Mouse (Mus musculus) heart, embryonic 16.5 days (tissue): ENCODE results near the gene Mllt6. TPM values are rescaled to one million over a fixed set of nuclear protein-coding genes. Genes with fewer than 3 reads are reported as not detected.

Experiments
- ATAC-seq: fragments of 200-750 bp; cut with Nextera tagmentation; replicated peaks from 2 replicates; pipeline ENCODE4 v1.8.0; 2017; ENCODE audit warnings: moderate number of reproducible peaks; ENCODE audit not compliant: insufficient read depth, low FRiP score; ENCODE audit errors: extremely low read depth
- H3K27ac ChIP-seq: fragments of 300-500 bp; sonication (generic); 2 replicates; pipeline ENCODE4 v1.5.1; 2014; ENCODE audit warnings: mild to moderate bottlenecking, low read length, control low read depth, moderate library complexity
- H3K27me3 ChIP-seq: fragments of 300-500 bp; sonication (generic); 2 replicates; pipeline ENCODE4 v1.6.1; 2014; ENCODE audit warnings: low read length, mixed read lengths; ENCODE audit not compliant: control insufficient read depth, insufficient read depth
- H3K36me3 ChIP-seq: fragments of 300-500 bp; sonication (generic); 2 replicates; pipeline ENCODE4 v1.6.1; 2014; ENCODE audit not compliant: control insufficient read depth, insufficient read depth
- H3K4me1 ChIP-seq: fragments of 300-500 bp; sonication (generic); 2 replicates; pipeline ENCODE4 v1.6.1; 2014; ENCODE audit warnings: low read length, mixed read lengths; ENCODE audit not compliant: control insufficient read depth, insufficient read depth
- H3K4me2 ChIP-seq: fragments of 300-500 bp; sonication (generic); 2 replicates; pipeline ENCODE4 v1.6.1; 2014; ENCODE audit warnings: low read depth, mild to moderate bottlenecking, control low read depth, low read length
- H3K4me3 ChIP-seq: fragments of 300-500 bp; sonication (generic); 2 replicates; pipeline ENCODE4 v1.5.1; 2014; ENCODE audit warnings: mild to moderate bottlenecking, control low read depth, low read length
- H3K9ac ChIP-seq: fragments of 300-500 bp; sonication (generic); 2 replicates; pipeline ENCODE4 v1.6.1; 2014; ENCODE audit warnings: low read length, control low read depth
- H3K9me3 ChIP-seq: fragments of 300-500 bp; sonication (generic); replicated peaks from 2 replicates; pipeline ENCODE4 v1.6.1; 2016; ENCODE audit warnings: low read length; ENCODE audit not compliant: control insufficient read depth
- WGBS: fragments of 180-500 bp; shearing (Covaris S2); extraction: QIAGEN DNeasy Blood & Tissue Kit; methylation state at CpG from one replicate; pipeline ENCODE4 v1.1.7; 2014; 5-methylcytosine and 5-hydroxymethylcytosine counted together
- polyA plus RNA-seq: library from polyadenylated mRNA; unstranded; fragments of >200 nt; fragmentation: Nextera tagmentation; extraction: Ambion mirVana; gene quantifications from 2 replicates; pipeline ENCODE4 v1.2.1, GENCODE M21; 2015

The Mllt6 gene
- polyA plus RNA-seq, 1 experiment from 2014 or later = 2.1 TPM

DNA sequence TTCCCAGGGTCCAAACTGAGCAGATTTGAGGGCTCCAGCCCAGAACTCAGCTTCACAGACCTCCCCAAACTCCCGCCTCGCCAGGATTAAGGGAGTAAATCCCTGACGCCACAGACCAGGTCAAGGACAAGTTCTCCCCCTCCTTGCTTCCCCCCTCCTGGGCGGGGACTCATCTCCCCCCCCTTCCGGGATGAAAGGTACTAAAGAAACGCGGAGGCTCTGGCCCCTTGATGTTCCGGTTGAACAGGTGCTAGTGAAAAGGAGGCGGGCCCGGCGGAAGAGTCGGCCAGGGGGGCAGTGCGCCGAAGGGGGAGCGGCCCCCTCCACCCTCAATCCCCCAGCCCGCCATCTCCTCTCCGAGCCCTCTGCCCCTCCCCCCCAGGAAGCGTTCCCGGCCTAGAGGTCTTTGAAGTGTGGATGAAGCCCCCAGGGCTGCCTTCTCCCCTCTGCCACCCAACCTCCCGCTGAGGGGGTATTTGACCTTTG lies 1.5 kb upstream of the Mllt6 start:
- Histone ChIP-seq H3K9ac (peak overlapping the region; percentile 86), H3K4me2 (peak overlapping the region; percentile 80), H3K9me3 (no peaks in the 10 kb centered on the region), H3K4me1 (peaks cover 49% of the 10 kb centered on the region), H3K27ac (peak overlapping the region; percentile 94), H3K36me3 (peaks cover 10% of the 10 kb centered on the region), H3K4me3 (peak overlapping the region; percentile 89), H3K27me3 (no peaks in the 10 kb centered on the region)
- under 1% methylated on average over 20 of the region's 20 CpGs for WGBS
- ATAC-seq = 0 out of 2 replicates have a peak, but pooled peaks have one; percentile 1

DNA sequence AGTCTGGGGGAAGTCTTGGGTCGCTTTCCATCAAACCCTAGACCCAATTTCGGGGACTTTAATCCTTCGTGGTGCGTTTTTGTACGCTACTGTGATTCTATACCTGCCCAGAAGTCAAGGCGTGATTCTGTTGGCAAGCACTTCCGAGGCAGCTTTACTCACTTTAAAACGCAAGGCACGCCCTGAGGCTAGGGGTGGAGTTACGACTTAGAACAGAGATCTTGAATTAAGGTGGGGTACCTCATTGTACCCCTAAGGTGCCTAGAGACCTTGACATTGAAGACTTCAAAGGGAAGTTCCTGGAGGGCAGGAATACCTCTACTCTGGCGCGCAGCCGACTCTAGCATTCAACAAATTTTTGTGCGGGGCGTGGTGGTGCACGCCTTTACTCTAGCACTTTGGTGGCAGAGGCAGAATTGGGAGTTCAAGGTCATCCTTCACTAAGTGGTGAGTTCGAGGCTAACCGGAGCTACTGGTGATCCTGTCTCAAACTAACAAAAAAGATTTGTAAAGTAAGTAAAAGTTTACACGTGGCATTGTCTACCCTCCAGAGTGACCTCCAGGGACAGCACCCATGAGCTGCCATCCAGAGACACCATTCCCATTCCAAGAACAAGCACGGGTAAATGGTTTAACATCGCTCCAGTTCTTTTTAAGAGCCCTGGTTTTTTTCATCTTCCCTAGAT lies 864 bp upstream of the Mllt6 start:
- no peak for ATAC-seq
- H3K27ac ChIP-seq = peak overlapping the region; percentile 94
- H3K4me2 ChIP-seq = peak overlapping the region; percentile 80
- H3K4me1 ChIP-seq = peaks cover 43% of the 10 kb centered on the region
- H3K9me3 ChIP-seq = no peaks in the 10 kb centered on the region
- H3K4me3 ChIP-seq = peak overlapping the region; percentile 89
- H3K9ac ChIP-seq = peak overlapping the region; percentile 86
- H3K27me3 ChIP-seq = no peaks in the 10 kb centered on the region
- peaks cover 15% of the 10 kb centered on the region for H3K36me3 ChIP-seq
- WGBS = 2% methylated on average over 21 of the region's 21 CpGs

DNA sequence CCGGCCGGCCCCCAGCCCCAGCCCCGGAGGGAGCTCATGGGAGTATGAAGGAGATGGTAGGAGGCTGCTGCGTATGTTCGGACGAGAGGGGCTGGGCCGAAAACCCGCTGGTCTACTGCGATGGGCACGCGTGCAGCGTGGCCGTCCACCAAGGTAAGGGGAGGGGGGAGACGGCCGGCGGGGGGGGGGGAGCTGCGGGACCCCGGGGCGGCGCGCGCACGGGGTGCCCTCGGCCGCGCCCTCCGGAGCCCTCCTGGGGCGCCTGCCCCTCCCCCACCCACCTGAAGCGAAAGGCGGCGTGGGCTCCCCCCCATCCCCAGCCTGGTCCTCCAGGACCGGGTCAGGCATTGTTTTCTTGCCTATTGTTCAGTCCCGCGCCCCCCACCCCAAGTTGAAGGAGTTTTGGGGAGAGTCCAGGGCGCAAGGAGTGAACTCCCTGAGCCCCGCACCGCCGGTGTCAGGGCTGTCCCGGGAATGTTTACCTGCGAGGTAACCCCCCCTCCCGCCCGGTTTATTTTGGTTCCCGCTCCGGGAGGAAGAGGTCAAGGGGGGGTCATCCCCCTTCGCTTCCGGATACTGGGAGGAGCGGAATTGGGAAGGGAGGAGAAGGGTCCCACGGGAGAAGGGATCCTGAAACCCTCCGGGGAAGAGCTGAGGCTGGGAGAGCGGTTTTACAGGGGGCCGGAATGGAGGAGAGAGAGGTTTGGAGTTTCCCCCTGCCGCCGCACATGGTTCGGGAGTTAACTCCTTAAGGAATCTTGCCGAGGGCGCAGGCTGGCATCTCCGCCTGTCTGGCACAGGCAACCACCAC lies 519 bp downstream of the Mllt6 start:
- Histone ChIP-seq H3K9me3 (no peaks in the 10 kb centered on the region), H3K27ac (peak overlapping the region; percentile 94), H3K9ac (peak overlapping the region; percentile 86), H3K27me3 (no peaks in the 10 kb centered on the region), H3K4me2 (peak overlapping the region; percentile 80), H3K4me1 (peaks cover 43% of the 10 kb centered on the region), H3K4me3 (peak overlapping the region; percentile 89), H3K36me3 (peaks cover 15% of the 10 kb centered on the region)
- ATAC-seq = peak; percentile 5; the same call in 1 of the 2 replicates
- WGBS = 1% methylated on average over 48 of the region's 57 CpGs

DNA sequence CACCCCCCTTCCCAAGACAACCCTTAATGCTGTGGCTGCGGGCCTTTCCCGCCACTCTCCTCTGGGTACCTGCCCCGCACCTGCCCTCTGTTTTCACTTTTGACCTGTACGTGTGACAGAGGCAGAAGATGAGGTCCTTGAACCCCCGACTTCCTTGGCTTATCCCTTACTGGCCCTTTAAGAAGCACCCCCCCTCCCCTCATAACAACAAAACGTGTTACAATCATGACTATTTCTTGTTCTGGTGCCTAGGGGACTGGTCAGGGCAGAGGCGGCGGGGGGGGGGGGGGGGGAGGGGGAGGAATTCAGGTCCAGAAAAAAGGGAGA lies 1.1 kb downstream of the Mllt6 start:
- Histone ChIP-seq H3K27me3 (no peaks in the 10 kb centered on the region), H3K36me3 (peaks cover 15% of the 10 kb centered on the region), H3K9me3 (no peaks in the 10 kb centered on the region), H3K27ac (peak overlapping the region; percentile 94), H3K4me1 (peaks cover 43% of the 10 kb centered on the region), H3K9ac (peak overlapping the region; percentile 86), H3K4me2 (peak overlapping the region; percentile 80), H3K4me3 (peak overlapping the region; percentile 89)
- WGBS = 0% methylated on average over 7 of the region's 8 CpGs
- ATAC-seq = no peak

DNA sequence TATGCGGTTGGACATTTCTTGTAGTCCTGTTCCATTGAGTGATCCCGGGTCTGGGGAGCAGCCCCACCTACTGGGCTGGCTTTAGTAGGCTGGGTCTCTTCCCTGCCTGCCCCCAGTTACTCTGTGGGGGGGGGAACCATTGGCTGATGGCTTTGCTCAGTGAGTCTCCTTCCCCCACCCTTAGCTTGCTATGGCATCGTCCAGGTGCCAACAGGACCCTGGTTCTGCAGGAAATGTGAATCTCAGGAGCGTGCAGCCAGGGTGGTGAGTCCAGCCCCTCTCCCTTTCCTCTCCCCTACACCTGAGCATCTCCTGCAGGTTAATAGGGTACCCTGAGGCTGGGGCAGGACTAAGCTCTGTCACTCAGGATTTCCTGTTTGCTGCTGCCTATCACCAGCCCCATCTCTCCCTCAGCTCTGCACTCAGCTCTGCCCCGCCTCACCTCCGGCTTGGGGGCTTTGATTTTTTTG lies 1.6 kb downstream of the Mllt6 start:
- peaks cover 45% of the 10 kb centered on the region for H3K4me1 ChIP-seq
- no peaks in the 10 kb centered on the region for H3K9me3 ChIP-seq
- no peak for ATAC-seq
- H3K36me3 ChIP-seq = peaks cover 15% of the 10 kb centered on the region
- H3K27ac ChIP-seq = peak overlapping the region; percentile 94
- WGBS = 33% methylated on average over 6 of the region's 6 CpGs
- peak overlapping the region; percentile 80 for H3K4me2 ChIP-seq
- H3K27me3 ChIP-seq = no peaks in the 10 kb centered on the region
- H3K4me3 ChIP-seq = peak overlapping the region; percentile 89
- H3K9ac ChIP-seq = peak overlapping the region; percentile 86

DNA sequence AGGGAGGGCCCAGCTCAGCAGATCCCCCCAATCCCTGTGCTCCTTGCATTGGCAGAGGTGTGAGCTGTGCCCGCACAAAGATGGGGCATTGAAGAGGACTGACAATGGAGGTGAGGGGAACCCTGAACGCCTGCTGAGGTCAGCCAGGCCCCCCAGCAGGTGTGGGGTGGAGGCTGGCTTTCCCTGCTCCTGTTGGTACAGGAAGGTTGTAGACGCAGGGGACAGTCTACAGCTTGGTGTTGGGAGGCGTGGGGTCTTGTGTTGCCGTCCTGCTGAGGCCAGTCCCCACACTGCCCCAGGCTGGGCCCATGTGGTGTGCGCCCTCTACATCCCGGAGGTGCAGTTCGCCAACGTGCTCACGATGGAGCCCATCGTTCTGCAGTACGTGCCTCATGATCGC lies 2.2 kb downstream of the Mllt6 start:
- no peak for ATAC-seq
- Histone ChIP-seq H3K36me3 (peaks cover 17% of the 10 kb centered on the region), H3K27ac (no peak overlapping the region), H3K9me3 (no peaks in the 10 kb centered on the region), H3K27me3 (no peaks in the 10 kb centered on the region), H3K4me1 (peaks cover 50% of the 10 kb centered on the region), H3K4me2 (no peak overlapping the region; the same call in 1 of the 2 replicates), H3K4me3 (no peak overlapping the region), H3K9ac (no peak overlapping the region)
- WGBS = 92% methylated on average over 13 of the region's 13 CpGs

DNA sequence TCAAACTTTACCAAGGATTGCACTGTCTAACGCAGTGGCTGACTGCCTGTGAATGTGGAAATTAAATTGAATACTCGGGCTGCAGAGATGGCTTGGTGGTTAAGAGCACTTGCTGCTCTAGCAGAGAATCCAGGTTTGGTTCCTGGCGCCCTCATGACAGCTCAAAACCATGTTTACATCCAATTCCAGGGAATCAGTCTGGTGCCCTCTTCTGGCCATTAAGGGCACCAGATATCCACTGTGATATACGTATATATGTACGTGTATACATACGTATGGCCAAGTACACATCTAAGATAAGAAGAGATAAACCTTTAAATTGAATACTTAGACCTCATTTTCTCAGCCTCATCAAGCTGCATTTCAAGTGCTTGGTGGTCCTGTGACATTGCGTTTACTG lies 3.0 kb downstream of the Mllt6 start:
- H3K4me3 ChIP-seq = no peak overlapping the region
- H3K27me3 ChIP-seq = no peaks in the 10 kb centered on the region
- ATAC-seq = no peak
- H3K27ac ChIP-seq = no peak overlapping the region
- H3K4me2 ChIP-seq = no peak overlapping the region
- 89% methylated on average over 7 of the region's 7 CpGs for WGBS
- no peaks in the 10 kb centered on the region for H3K9me3 ChIP-seq
- H3K4me1 ChIP-seq = peaks cover 49% of the 10 kb centered on the region
- H3K9ac ChIP-seq = no peak overlapping the region
- H3K36me3 ChIP-seq = peaks cover 24% of the 10 kb centered on the region

DNA sequence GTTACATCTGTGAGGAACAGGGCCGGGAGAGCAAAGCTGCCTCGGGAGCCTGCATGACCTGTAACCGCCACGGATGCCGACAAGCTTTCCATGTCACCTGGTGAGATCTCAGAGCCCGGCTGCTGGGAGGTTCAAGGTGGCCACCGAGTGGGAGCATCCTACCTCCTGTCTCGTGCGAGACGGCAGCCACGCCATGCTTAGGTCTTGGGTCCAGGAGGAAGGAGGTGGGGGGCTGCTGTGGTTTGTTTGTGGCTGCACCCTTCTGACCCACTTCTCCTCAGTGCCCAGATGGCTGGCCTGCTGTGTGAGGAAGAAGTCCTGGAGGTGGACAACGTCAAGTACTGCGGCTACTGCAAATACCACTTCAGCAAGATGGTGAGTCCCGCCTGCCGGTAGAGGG lies 3.6 kb downstream of the Mllt6 start:
- no peak overlapping the region for H3K9ac ChIP-seq
- no peak overlapping the region for H3K4me2 ChIP-seq
- H3K4me1 ChIP-seq = peaks cover 44% of the 10 kb centered on the region
- H3K9me3 ChIP-seq = no peaks in the 10 kb centered on the region
- ATAC-seq = no peak
- 84% methylated on average over 15 of the region's 15 CpGs for WGBS
- H3K27me3 ChIP-seq = no peaks in the 10 kb centered on the region
- H3K27ac ChIP-seq = no peak overlapping the region
- peaks cover 30% of the 10 kb centered on the region for H3K36me3 ChIP-seq
- no peak overlapping the region for H3K4me3 ChIP-seq

DNA sequence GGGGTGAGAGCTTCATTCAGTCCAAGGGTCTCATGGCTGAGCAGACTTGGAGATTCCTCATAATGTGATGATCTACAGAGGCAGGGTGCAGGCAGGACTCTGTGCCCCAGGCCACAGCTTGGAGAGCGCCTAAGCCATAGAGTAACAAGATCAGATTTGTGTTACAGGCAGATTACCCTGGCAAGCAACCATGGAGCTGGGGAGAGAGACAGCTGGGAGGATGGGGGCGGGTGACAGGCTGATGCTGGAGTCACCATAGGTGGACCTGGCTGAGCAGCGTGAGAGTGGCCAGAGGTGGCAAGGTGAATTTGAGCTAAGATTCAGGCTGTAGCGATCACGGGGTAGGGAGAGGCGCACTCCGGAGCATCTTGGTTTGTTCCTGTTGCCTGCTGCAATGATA lies 4.9 kb downstream of the Mllt6 start:
- no peak overlapping the region for H3K4me3 ChIP-seq
- no peaks in the 10 kb centered on the region for H3K9me3 ChIP-seq
- no peak overlapping the region for H3K9ac ChIP-seq
- H3K36me3 ChIP-seq = peaks cover 44% of the 10 kb centered on the region
- H3K27ac ChIP-seq = no peak overlapping the region
- no peaks in the 10 kb centered on the region for H3K27me3 ChIP-seq
- no peak for ATAC-seq
- H3K4me2 ChIP-seq = no peak overlapping the region
- WGBS = 85% methylated on average over 7 of the region's 7 CpGs
- H3K4me1 ChIP-seq = peaks cover 36% of the 10 kb centered on the region
